Mouse (Mus musculus): ENCODE results near the gene Ccdc124. TPM values are rescaled to one million over a fixed set of nuclear protein-coding genes. Genes with fewer than 3 reads are reported as not detected.

The Ccdc124 gene
- polyA plus RNA-seq, 1 experiment from 2014 or later: 87.2 TPM

GRCm38 (mm10) chr8:70839408-70840351 is 34.1 kb downstream of the Ccdc124 start, which contains the start of gene Arrdc2:
Gene Arrdc2, minus strand, starts transcription at chr8:70839720.
- Histone ChIP-seq H3K27me3 (ENCODE audit: insufficient read depth, low read length) (no peaks in the 10 kb centered on the region), H3K9me3 (replicated peaks; ENCODE audit: low read length) (no peaks in the 10 kb centered on the region), H3K27ac (peak within 1 kb of the TSS; percentile 93), H3K4me3 (replicated peaks; ENCODE audit: low read depth, low read length) (peak within 1 kb of the TSS; percentile 69), H3K4me1 (replicated peaks; ENCODE audit: insufficient read depth, low read length) (peaks cover 5% of the 10 kb centered on the region; the same call in 1 of the 2 replicates), H3K4me2 (ENCODE audit: low read length) (peak within 1 kb of the TSS; percentile 82), H3K9ac (ENCODE audit: low read depth, low read length) (peak within 1 kb of the TSS; percentile 87), H3K36me3 (ENCODE audit: insufficient read depth, low read length) (0 out of 2 replicates have a peak, but pooled peaks cover 5% of the 10 kb centered on the region)
- 0 out of 2 replicates have a peak, but pooled peaks have one; percentile 1 for TF ChIP-seq CTCF (IDR thresholded peaks at IDR 0.05; ENCODE audit: low read depth)
- ATAC-seq (replicated peaks; ENCODE audit: low FRiP score, low read depth): peak; percentile 96
- WGBS: 2% methylated on average over 55 of the region's 55 CpGs
- peak; percentile 100 for DNase-seq (ENCODE audit: low spot score)

- H3K36me3 ChIP-seq (ENCODE audit: insufficient read depth, low read length): 0 out of 2 replicates have a peak, but pooled peaks cover 5% of the 10 kb centered on the region
- DNase-seq (ENCODE audit: low spot score): peak; percentile 32
- no peak for TF ChIP-seq CTCF (IDR thresholded peaks at IDR 0.05; ENCODE audit: low read depth)
- peak overlapping the region; percentile 82 for H3K4me2 ChIP-seq (ENCODE audit: low read length)
- H3K9me3 ChIP-seq (replicated peaks; ENCODE audit: low read length): no peaks in the 10 kb centered on the region
- H3K4me3 ChIP-seq (replicated peaks; ENCODE audit: low read depth, low read length): peak overlapping the region; percentile 69
- peak overlapping the region; percentile 87 for H3K9ac ChIP-seq (ENCODE audit: low read depth, low read length)
- 1% methylated on average over 45 of the region's 66 CpGs for WGBS
- ATAC-seq (replicated peaks; ENCODE audit: low FRiP score, low read depth): peak; percentile 12
- H3K27ac ChIP-seq: peak overlapping the region; percentile 93
- no peaks in the 10 kb centered on the region for H3K27me3 ChIP-seq (ENCODE audit: insufficient read depth, low read length)
- peaks cover 5% of the 10 kb centered on the region; the same call in 1 of the 2 replicates for H3K4me1 ChIP-seq (replicated peaks; ENCODE audit: insufficient read depth, low read length)
Measured at GRCm38 (mm10) chr8:70838654-70839407, 34.9 kb downstream of the Ccdc124 start.

GRCm38 (mm10) chr8:70836666-70837065 is 37.1 kb downstream of the Ccdc124 start:
- TF ChIP-seq CTCF (IDR thresholded peaks at IDR 0.05; ENCODE audit: low read depth): no peak
- Histone ChIP-seq H3K9me3 (replicated peaks; ENCODE audit: low read length) (no peaks in the 10 kb centered on the region), H3K4me1 (replicated peaks; ENCODE audit: insufficient read depth, low read length) (peaks cover 14% of the 10 kb centered on the region), H3K27me3 (ENCODE audit: insufficient read depth, low read length) (no peaks in the 10 kb centered on the region), H3K4me2 (ENCODE audit: low read length) (no peak overlapping the region), H3K27ac (no peak overlapping the region), H3K4me3 (replicated peaks; ENCODE audit: low read depth, low read length) (no peak overlapping the region), H3K9ac (ENCODE audit: low read depth, low read length) (no peak overlapping the region), H3K36me3 (ENCODE audit: insufficient read depth, low read length) (0 out of 2 replicates have a peak, but pooled peaks cover 5% of the 10 kb centered on the region)
- no peak for DNase-seq (ENCODE audit: low spot score)
- no peak for ATAC-seq (replicated peaks; ENCODE audit: low FRiP score, low read depth)
- WGBS: 84% methylated on average over 11 of the region's 12 CpGs

GRCm38 (mm10) chr8:70834071-70834470 is 39.7 kb downstream of the Ccdc124 start:
- H3K4me2 ChIP-seq (ENCODE audit: low read length): no peak overlapping the region
- H3K9ac ChIP-seq (ENCODE audit: low read depth, low read length): no peak overlapping the region
- H3K4me3 ChIP-seq (replicated peaks; ENCODE audit: low read depth, low read length): no peak overlapping the region
- H3K27ac ChIP-seq: no peak overlapping the region
- TF ChIP-seq CTCF (IDR thresholded peaks at IDR 0.05; ENCODE audit: low read depth): no peak
- H3K36me3 ChIP-seq (ENCODE audit: insufficient read depth, low read length): 0 out of 2 replicates have a peak, but pooled peaks cover 5% of the 10 kb centered on the region
- no peaks in the 10 kb centered on the region for H3K9me3 ChIP-seq (replicated peaks; ENCODE audit: low read length)
- ATAC-seq (replicated peaks; ENCODE audit: low FRiP score, low read depth) (no peak), DNase-seq (ENCODE audit: low spot score) (no peak)
- H3K27me3 ChIP-seq (ENCODE audit: insufficient read depth, low read length): no peaks in the 10 kb centered on the region
- 96% methylated on average over 3 of the region's 3 CpGs for WGBS
- H3K4me1 ChIP-seq (replicated peaks; ENCODE audit: insufficient read depth, low read length): peaks cover 14% of the 10 kb centered on the region

GRCm38 (mm10) chr8:70833520-70833919 is 40.2 kb downstream of the Ccdc124 start:
- no peak for ATAC-seq (replicated peaks; ENCODE audit: low FRiP score, low read depth)
- H3K4me1 ChIP-seq (replicated peaks; ENCODE audit: insufficient read depth, low read length): peaks cover 11% of the 10 kb centered on the region
- no peak for DNase-seq (ENCODE audit: low spot score)
- H3K4me2 ChIP-seq (ENCODE audit: low read length): no peak overlapping the region
- no peak overlapping the region for H3K9ac ChIP-seq (ENCODE audit: low read depth, low read length)
- WGBS: 39% methylated on average over 15 of the region's 15 CpGs
- H3K4me3 ChIP-seq (replicated peaks; ENCODE audit: low read depth, low read length): no peak overlapping the region
- no peak overlapping the region for H3K27ac ChIP-seq
- 0 out of 2 replicates have a peak, but pooled peaks cover 5% of the 10 kb centered on the region for H3K36me3 ChIP-seq (ENCODE audit: insufficient read depth, low read length)
- no peaks in the 10 kb centered on the region for H3K27me3 ChIP-seq (ENCODE audit: insufficient read depth, low read length)
- no peak for TF ChIP-seq CTCF (IDR thresholded peaks at IDR 0.05; ENCODE audit: low read depth)
- no peaks in the 10 kb centered on the region for H3K9me3 ChIP-seq (replicated peaks; ENCODE audit: low read length)

GRCm38 (mm10) chr8:70833018-70833482 is 40.7 kb downstream of the Ccdc124 start:
- H3K27me3 ChIP-seq (ENCODE audit: insufficient read depth, low read length): no peaks in the 10 kb centered on the region
- H3K4me1 ChIP-seq (replicated peaks; ENCODE audit: insufficient read depth, low read length): peaks cover 9% of the 10 kb centered on the region; the same call in 1 of the 2 replicates
- DNase-seq (ENCODE audit: low spot score) (no peak), ATAC-seq (replicated peaks; ENCODE audit: low FRiP score, low read depth) (no peak; the same call in 1 of the 2 replicates)
- no peak overlapping the region for H3K9ac ChIP-seq (ENCODE audit: low read depth, low read length)
- H3K4me3 ChIP-seq (replicated peaks; ENCODE audit: low read depth, low read length): no peak overlapping the region
- no peak overlapping the region for H3K4me2 ChIP-seq (ENCODE audit: low read length)
- no peak for TF ChIP-seq CTCF (IDR thresholded peaks at IDR 0.05; ENCODE audit: low read depth)
- 31% methylated on average over 9 of the region's 9 CpGs for WGBS
- no peak overlapping the region for H3K27ac ChIP-seq
- H3K9me3 ChIP-seq (replicated peaks; ENCODE audit: low read length): no peaks in the 10 kb centered on the region
- H3K36me3 ChIP-seq (ENCODE audit: insufficient read depth, low read length): 0 out of 2 replicates have a peak, but pooled peaks cover 5% of the 10 kb centered on the region
